27 mouse cellular contexts compared by ENCODE assay signal in genomic region chr2:152570313-152570712, GRCm38 (mm10). TPM values are rescaled to one million over a fixed set of nuclear protein-coding genes. Genes with fewer than 3 reads are reported as not detected.
DNase-seq lines count a peak whose midpoint lies in the region; ATAC-seq and TF ChIP-seq lines count a peak whose summit lies in the region.
"Had no signal": no experiment of that assay in that cellular context is flagged by ENCODE, and none has a peak within 500 bp of the region (broad histone marks: within the 10 kb centered on the region; RNA-seq: fewer than 3 reads in every experiment).

No protein-coding gene starts in this region.

- no peak overlapping the region for H3K4me3 ChIP-seq in kidney, adult 2 months (ENCODE audit: insufficient read depth, low read depth, low read length)
- H3K4me3 ChIP-seq in kidney, embryonic 16.5 days (ENCODE audit: low read length): no peak overlapping the region
- no peak overlapping the region for H3K4me3 ChIP-seq in layer of hippocampus, adult 2 months
- H3K4me3 ChIP-seq: embryonic facial prominence, embryonic 13.5 days; forebrain, embryonic 12.5 days; heart, embryonic 12.5 days; hindbrain, embryonic 10.5 days had no signal

- peak; percentile 44 for DNase-seq in Patski (ENCODE audit: low read depth, low spot score)
- DNase-seq in kidney, adult 2 months: peak; percentile 82
- peak; percentile 50 to 53 for DNase-seq in kidney, postnatal 25 days
- no peak for DNase-seq in ovary, postnatal 36 days (ENCODE audit: low spot score)
- no peak for DNase-seq in layer of hippocampus, adult 2 months (ENCODE audit: low spot score in 2 of 2)
- DNase-seq in cerebellum, adult 9-10 months: no peak
- DNase-seq: adrenal gland, postnatal 10 days; cerebellum, adult 11 months; cerebellum, adult 8-10 months; cerebellum, postnatal 25 days; gastrocnemius, postnatal 25 days had no signal

- peak overlapping the region; percentile 95 for H3K27ac ChIP-seq in kidney, adult 2 months (ENCODE audit: insufficient read depth, low read depth, low read length)
- peak overlapping the region; percentile 77 for H3K27ac ChIP-seq in kidney, embryonic 16.5 days (ENCODE audit: low read length)
- no peak overlapping the region for H3K27ac ChIP-seq in layer of hippocampus, adult 2 months
- H3K27ac ChIP-seq: embryonic facial prominence, embryonic 13.5 days; forebrain, embryonic 12.5 days; hindbrain, embryonic 10.5 days; hindbrain, embryonic 14.5 days had no signal

- H3K9ac ChIP-seq in kidney, embryonic 16.5 days (replicated peaks; ENCODE audit: low read length): no peak overlapping the region
- H3K9ac ChIP-seq: embryonic facial prominence, embryonic 13.5 days; forebrain, embryonic 12.5 days; heart, embryonic 12.5 days; hindbrain, embryonic 14.5 days had no signal

- TF ChIP-seq POLR2A in kidney, adult 2 months (IDR thresholded peaks at IDR 0.05; ENCODE audit: low read depth, low read length): no peak

- peaks cover 15% of the 10 kb centered on the region; the same call in 1 of the 2 replicates for H3K4me1 ChIP-seq in kidney, adult 2 months (ENCODE audit: control insufficient read depth, insufficient read depth, low read length)
- no peaks in the 10 kb centered on the region; the same call in 1 of the 2 replicates for H3K4me1 ChIP-seq in kidney, embryonic 16.5 days (ENCODE audit: insufficient read depth, low read length)
- H3K4me1 ChIP-seq: embryonic facial prominence, embryonic 13.5 days; forebrain, embryonic 12.5 days; heart, embryonic 12.5 days; hindbrain, embryonic 10.5 days had no signal

- no peak overlapping the region for H3K4me2 ChIP-seq in kidney, embryonic 16.5 days (replicated peaks; ENCODE audit: low read depth, low read length)
- H3K4me2 ChIP-seq: embryonic facial prominence, embryonic 13.5 days; forebrain, embryonic 12.5 days; heart, embryonic 12.5 days; hindbrain, embryonic 14.5 days had no signal

- POLR2A ChIA-PET in Patski (lab: Charles Lee): no interaction called here

- in situ Hi-C loops in Patski (cut with MboI; ENCODE audit: low pct_unique_long_range_greater_than_20kb): no loop called here

- no peaks in the 10 kb centered on the region for H3K9me3 ChIP-seq in kidney, embryonic 16.5 days (ENCODE audit: low read length)
- H3K9me3 ChIP-seq: embryonic facial prominence, embryonic 13.5 days; forebrain, embryonic 12.5 days; heart, embryonic 12.5 days; hindbrain, embryonic 10.5 days had no signal

- TF ChIP-seq CTCF in Patski (IDR thresholded peaks at IDR 0.05): peak; percentile 11
- no peak for TF ChIP-seq CTCF in kidney, adult 2 months (conservative IDR thresholded peaks at IDR 0.05; ENCODE audit: insufficient read depth, insufficient read length, low read depth, low read length)
- TF ChIP-seq CTCF in layer of hippocampus, adult 2 months (conservative IDR thresholded peaks at IDR 0.05): no peak

- 33% methylated on average over 6 of the region's 6 CpGs for WGBS in kidney, adult 2 months
- WGBS in kidney, embryonic 16.5 days: 63% methylated on average over 6 of the region's 6 CpGs

- H3K36me3 ChIP-seq in kidney, adult 2 months (ENCODE audit: control insufficient read depth, insufficient read depth, low read length): no peaks in the 10 kb centered on the region
- H3K36me3 ChIP-seq in kidney, embryonic 16.5 days (ENCODE audit: insufficient read depth, low read length): no peaks in the 10 kb centered on the region
- H3K36me3 ChIP-seq: embryonic facial prominence, embryonic 13.5 days; forebrain, embryonic 12.5 days; heart, embryonic 12.5 days; hindbrain, embryonic 10.5 days had no signal

- H3K27me3 ChIP-seq in Patski: no peaks in the 10 kb centered on the region
- H3K27me3 ChIP-seq in kidney, adult 2 months (replicated peaks; ENCODE audit: control insufficient read depth, insufficient read depth, low read length): no peaks in the 10 kb centered on the region
- no peaks in the 10 kb centered on the region for H3K27me3 ChIP-seq in kidney, embryonic 16.5 days (ENCODE audit: insufficient read depth, low read length)
- H3K27me3 ChIP-seq: embryonic facial prominence, embryonic 13.5 days; forebrain, embryonic 12.5 days had no signal

- CTCF ChIA-PET in Patski (lab: Charles Lee): interaction anchor here (1.0 to 1.5 kb wide), 2 partner anchors 11 to 25 kb away, joined by 3 to 4 read pairs; no protein-coding TSS in a partner anchor

- peak; percentile 44 for ATAC-seq in Patski
- peak; percentile 80; the same call in 1 of the 2 replicates for ATAC-seq in kidney, embryonic 16.5 days (ENCODE audit: low FRiP score, low TSS enrichment)
- ATAC-seq: forebrain, embryonic 16.5 days had no signal

RNA-seq across cellular contexts. Expression of gene Gm17416, which starts 1.2 kb away (rescaled TPM):
- 0.83 TPM for polyA plus RNA-seq in Patski (2021)
- not detected in 2 replicates for polyA plus RNA-seq in kidney, adult 2 months (2012; rRNA removed)
- polyA plus RNA-seq in kidney, embryonic 16.5 days (2015; fragmentation: Nextera tagmentation; extraction: Ambion mirVana): not detected in 2 replicates
- total RNA-seq in layer of hippocampus, adult 2 months (2021): not detected
- total RNA-seq: adrenal gland, postnatal 10 days; adrenal gland, postnatal 4 days; CH12.LX; gastrocnemius, adult 18-20 months; gastrocnemius, postnatal 25 days; granulocyte monocyte progenitor cell, adult 5-6 weeks; heart, adult 8-10 months; heart, postnatal 25 days had no signal
- polyA plus RNA-seq: brain, embryonic 14.5 days; cortical plate, adult 2 months; embryonic facial prominence, embryonic 13.5 days; forebrain, embryonic 12.5 days; forebrain, embryonic 16.5 days; heart, embryonic 12.5 days; heart, embryonic 16.5 days; hindbrain, embryonic 10.5 days; hindbrain, embryonic 14.5 days had no signal

RNA-seq across cellular contexts. Expression of gene Defb21, which starts 2.2 kb away (rescaled TPM):
- not detected for polyA plus RNA-seq in Patski (2021)
- polyA plus RNA-seq in kidney, adult 2 months (2012; rRNA removed): not detected in 2 replicates
- polyA plus RNA-seq in kidney, embryonic 16.5 days (2015; fragmentation: Nextera tagmentation; extraction: Ambion mirVana): not detected in 2 replicates
- total RNA-seq in layer of hippocampus, adult 2 months (2021): not detected
- total RNA-seq: adrenal gland, postnatal 10 days; adrenal gland, postnatal 4 days; CH12.LX; gastrocnemius, adult 18-20 months; gastrocnemius, postnatal 25 days; granulocyte monocyte progenitor cell, adult 5-6 weeks; heart, adult 8-10 months; heart, postnatal 25 days had no signal
- polyA plus RNA-seq: brain, embryonic 14.5 days; cortical plate, adult 2 months; embryonic facial prominence, embryonic 13.5 days; forebrain, embryonic 12.5 days; forebrain, embryonic 16.5 days; heart, embryonic 12.5 days; heart, embryonic 16.5 days; hindbrain, embryonic 10.5 days; hindbrain, embryonic 14.5 days had no signal

RNA-seq across cellular contexts. Expression of gene Defb19, which starts 9.8 kb away (rescaled TPM):
- not detected for polyA plus RNA-seq in Patski (2021)
- polyA plus RNA-seq in kidney, adult 2 months (2012; rRNA removed): 2.3 and 2.9 TPM in 2 replicates
- polyA plus RNA-seq in kidney, embryonic 16.5 days (2015; fragmentation: Nextera tagmentation; extraction: Ambion mirVana): 10.1 and 14.1 TPM in 2 replicates
- not detected for total RNA-seq in layer of hippocampus, adult 2 months (2021)
- total RNA-seq: CH12.LX; gastrocnemius, adult 18-20 months; gastrocnemius, postnatal 25 days; granulocyte monocyte progenitor cell, adult 5-6 weeks; heart, postnatal 25 days had no signal
- polyA plus RNA-seq: brain, embryonic 14.5 days; cortical plate, adult 2 months; embryonic facial prominence, embryonic 13.5 days; forebrain, embryonic 12.5 days; forebrain, embryonic 16.5 days; hindbrain, embryonic 10.5 days; hindbrain, embryonic 14.5 days had no signal

RNA-seq across cellular contexts. Expression of gene Defb45, which starts 28.9 kb away (rescaled TPM):
- not detected for polyA plus RNA-seq in Patski (2021)
- not detected in 2 replicates for polyA plus RNA-seq in kidney, adult 2 months (2012; rRNA removed)
- not detected in 2 replicates for polyA plus RNA-seq in kidney, embryonic 16.5 days (2015; fragmentation: Nextera tagmentation; extraction: Ambion mirVana)
- not detected for total RNA-seq in layer of hippocampus, adult 2 months (2021)
- total RNA-seq: adrenal gland, postnatal 10 days; adrenal gland, postnatal 4 days; CH12.LX; gastrocnemius, adult 18-20 months; gastrocnemius, postnatal 25 days; granulocyte monocyte progenitor cell, adult 5-6 weeks; heart, adult 8-10 months; heart, postnatal 25 days had no signal
- polyA plus RNA-seq: brain, embryonic 14.5 days; cortical plate, adult 2 months; embryonic facial prominence, embryonic 13.5 days; forebrain, embryonic 12.5 days; forebrain, embryonic 16.5 days; heart, embryonic 12.5 days; heart, embryonic 16.5 days; hindbrain, embryonic 10.5 days; hindbrain, embryonic 14.5 days had no signal

RNA-seq across cellular contexts. Expression of gene Defb29, which starts 30.4 kb away (rescaled TPM):
- 0.14 TPM for polyA plus RNA-seq in Patski (2021)
- polyA plus RNA-seq in kidney, adult 2 months (2012; rRNA removed): 159 and 165 TPM in 2 replicates
- 2.1 and 2.8 TPM in 2 replicates for polyA plus RNA-seq in kidney, embryonic 16.5 days (2015; fragmentation: Nextera tagmentation; extraction: Ambion mirVana)
- not detected for total RNA-seq in layer of hippocampus, adult 2 months (2021)
- total RNA-seq: adrenal gland, postnatal 10 days; adrenal gland, postnatal 4 days; CH12.LX; gastrocnemius, adult 18-20 months; gastrocnemius, postnatal 25 days; granulocyte monocyte progenitor cell, adult 5-6 weeks; heart, adult 8-10 months; heart, postnatal 25 days had no signal
- polyA plus RNA-seq: brain, embryonic 14.5 days; cortical plate, adult 2 months; embryonic facial prominence, embryonic 13.5 days; forebrain, embryonic 12.5 days; forebrain, embryonic 16.5 days; heart, embryonic 12.5 days; heart, embryonic 16.5 days; hindbrain, embryonic 10.5 days; hindbrain, embryonic 14.5 days had no signal

Comparison
In these comparisons a context has a peak if more than half of its experiments do, and no peak if none do; other contexts are left out.
1. DNase-seq: peak in Patski (single experiment), kidney, adult 2 months (single experiment) and kidney, postnatal 25 days (2 of 2); none in ovary, postnatal 36 days (single experiment), layer of hippocampus, adult 2 months (0 of 2) and cerebellum, adult 9-10 months (single experiment).